Mouse (Mus musculus) CH12.LX (cell line): ENCODE results near the gene Oas1h.
"Not testable (repeated sequence)": the region's sequence is repeated elsewhere in the genome, so short reads cannot be mapped to it uniquely, and the experiment has no call there.

Experiments
- ETS1 ChIP-seq: conservative IDR thresholded peaks from 2 replicates; pipeline ENCODE4 v1.6.1; 2012; ENCODE audit warnings: low read depth, mild to moderate bottlenecking, inconsistent platforms, low read length, improper control_type of control experiment, moderate library complexity
- MAFK ChIP-seq: IDR thresholded peaks from 2 replicates; pipeline ENCODE4 v1.6.1; 2011; ENCODE audit warnings: low read length, improper control_type of control experiment; ENCODE audit not compliant: insufficient replicate concordance
- MYC ChIP-seq: IDR thresholded peaks from 2 replicates; pipeline ENCODE4 v1.6.1; 2011; ENCODE audit warnings: low read depth, mild to moderate bottlenecking, improper control_type of control experiment, low read length
- POLR2A ChIP-seq: IDR thresholded peaks from 2 replicates; pipeline ENCODE4 v1.6.1; 2011; ENCODE audit warnings: low read depth, mild to moderate bottlenecking, improper control_type of control experiment, low read length
- TCF12 ChIP-seq: IDR thresholded peaks from 2 replicates; pipeline ENCODE4 v1.6.1; 2014; ENCODE audit warnings: low read depth, mild to moderate bottlenecking, inconsistent platforms, low read length, improper control_type of control experiment

- not testable (repeated sequence) for TF ChIP-seq POLR2A, MYC, ETS1, MAFK, TCF12
These were observed 20.5 kb downstream of the Oas1h start for GRCm38 (mm10) chr5:120881681-120882080.
